Mouse (Mus musculus): ENCODE data around the gene Ccrl2.

Ccrl2 gene

GRCm38 (mm10) chr9:111058943-111059556 is 1.7 kb upstream of the Ccrl2 start:
- peak; percentile 76 for DNase-seq (ENCODE audit: low read depth)

DNA sequence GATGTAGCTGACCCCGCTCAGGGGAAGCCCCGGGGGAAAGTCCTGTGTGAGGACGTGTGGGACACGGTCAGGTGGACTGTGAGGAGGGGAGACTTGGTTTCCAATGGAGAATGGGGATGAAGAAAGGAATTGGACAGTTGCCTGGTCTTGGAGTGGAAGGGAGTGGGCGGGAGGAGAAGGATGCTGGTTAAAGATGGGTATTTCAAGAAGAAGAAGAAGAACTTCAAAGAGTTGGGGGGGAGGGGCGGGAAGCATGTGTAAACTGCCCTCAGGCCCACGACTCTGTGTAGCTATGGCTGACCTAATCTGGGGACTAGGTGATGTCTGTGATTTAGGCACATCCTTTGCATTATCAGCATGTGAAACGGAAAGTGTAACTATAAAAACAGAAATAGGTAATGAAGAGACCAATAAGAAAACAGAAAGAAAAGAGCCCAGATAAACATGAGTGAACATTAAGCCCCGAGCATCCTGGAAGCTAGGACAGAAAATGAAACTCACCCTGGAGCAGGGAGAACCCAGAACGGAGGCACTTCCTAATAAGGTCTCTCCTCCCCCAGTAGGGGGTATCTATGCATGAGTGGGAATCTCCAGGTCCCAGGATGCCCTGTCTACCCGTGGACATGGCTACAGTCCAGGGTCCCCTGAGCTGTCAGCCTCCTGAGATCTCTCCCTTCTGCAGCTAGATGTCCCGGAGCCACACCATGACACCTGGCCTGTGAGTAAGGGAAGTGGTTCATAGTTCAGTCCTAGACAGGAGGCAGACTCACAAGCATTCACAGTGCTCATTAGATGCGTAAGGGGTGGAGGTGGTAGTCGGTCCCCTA is 438 bp upstream of the Ccrl2 start:
- DNase-seq (ENCODE audit: low read depth) = peak; percentile 83

DNA sequence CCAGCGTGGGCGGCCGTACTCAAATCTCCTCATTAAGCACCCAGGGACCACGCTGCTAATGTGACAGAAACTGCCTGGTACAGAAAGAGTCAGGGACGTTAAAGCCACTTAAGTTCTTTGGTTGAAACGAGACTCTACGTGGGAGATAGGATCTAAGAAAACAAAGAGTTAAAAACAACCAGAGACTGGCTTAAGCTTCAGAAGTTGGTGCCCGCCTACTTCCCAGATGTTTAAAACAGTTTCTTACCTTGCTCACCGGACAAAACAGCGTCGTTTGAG is 861 bp downstream of the Ccrl2 start:
- DNase-seq (ENCODE audit: low read depth) = peak; percentile 80

- peak; percentile 73 for DNase-seq (ENCODE audit: low read depth)
Measured at GRCm38 (mm10) chr9:111055800-111056518, 1.4 kb downstream of the Ccrl2 start.

DNA sequence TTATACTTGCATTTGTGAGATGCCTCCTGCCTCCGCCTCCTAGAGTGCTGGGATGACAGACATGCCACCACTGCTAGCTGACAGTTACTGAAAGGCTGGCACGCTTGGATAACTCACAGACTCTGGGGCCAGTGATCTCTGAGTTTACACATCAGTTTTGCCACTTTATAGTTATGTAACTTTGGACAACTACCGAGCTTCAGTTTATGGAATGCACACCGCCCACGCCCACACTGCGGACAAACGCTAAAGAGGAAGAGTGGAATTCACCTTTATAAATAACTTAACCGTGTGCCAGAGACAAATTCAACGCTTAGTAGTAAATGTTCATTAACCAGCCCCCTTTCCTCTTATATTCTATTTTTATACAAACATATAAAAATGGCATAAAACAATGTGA is 2.4 kb downstream of the Ccrl2 start:
- no peak for DNase-seq (ENCODE audit: low read depth)

- no peak for DNase-seq (ENCODE audit: low read depth)
Measured at GRCm38 (mm10) chr9:111048452-111048851, 8.9 kb downstream of the Ccrl2 start.

- peak; percentile 66 for DNase-seq (ENCODE audit: low read depth)
Measured at GRCm38 (mm10) chr9:111047266-111047665, 10.1 kb downstream of the Ccrl2 start.

DNA sequence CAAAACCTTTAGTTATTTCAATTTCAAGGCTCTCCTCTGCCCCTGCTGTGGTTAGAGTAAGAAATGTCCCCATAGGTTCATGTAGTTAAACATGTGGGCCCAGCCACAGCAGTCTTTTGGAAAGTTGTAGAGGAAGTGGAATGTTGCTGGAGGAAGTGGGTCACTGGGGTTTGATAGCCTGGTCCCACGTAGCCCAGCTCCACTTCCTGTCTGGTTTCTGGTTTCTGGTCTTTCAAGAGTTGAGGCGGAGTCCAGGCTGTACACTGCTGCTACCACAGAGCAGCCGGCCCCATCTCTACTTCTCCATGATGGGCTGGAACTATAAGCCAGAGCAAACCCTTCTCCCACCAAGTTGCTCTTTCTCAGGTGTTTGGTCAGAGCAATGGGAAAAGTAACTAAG is 11.1 kb downstream of the Ccrl2 start:
- DNase-seq (ENCODE audit: low read depth) = peak; percentile 67

- no peak for DNase-seq (ENCODE audit: low read depth)
Measured at GRCm38 (mm10) chr9:111042266-111042665, 15.1 kb downstream of the Ccrl2 start.

DNA sequence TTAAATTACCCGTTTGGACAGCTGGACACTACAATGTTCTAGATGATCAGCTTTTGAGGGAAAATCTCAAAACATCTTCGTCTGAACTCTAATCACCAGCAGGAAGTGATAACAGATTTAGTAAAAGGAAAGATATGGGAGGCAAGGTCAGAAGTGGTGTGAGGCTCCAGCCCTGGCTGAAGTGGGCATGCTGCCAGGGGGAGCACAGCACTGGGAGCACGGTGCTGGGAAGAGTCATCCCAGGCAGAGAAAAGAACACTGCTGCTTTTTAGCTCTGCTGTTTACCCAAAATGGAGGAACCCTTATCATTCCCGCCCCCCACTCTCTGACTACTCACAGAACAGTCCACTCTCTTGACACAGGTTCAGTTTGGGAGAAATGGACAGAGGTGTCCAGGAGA is 17.4 kb downstream of the Ccrl2 start:
- DNase-seq (ENCODE audit: low read depth) = no peak

DNA sequence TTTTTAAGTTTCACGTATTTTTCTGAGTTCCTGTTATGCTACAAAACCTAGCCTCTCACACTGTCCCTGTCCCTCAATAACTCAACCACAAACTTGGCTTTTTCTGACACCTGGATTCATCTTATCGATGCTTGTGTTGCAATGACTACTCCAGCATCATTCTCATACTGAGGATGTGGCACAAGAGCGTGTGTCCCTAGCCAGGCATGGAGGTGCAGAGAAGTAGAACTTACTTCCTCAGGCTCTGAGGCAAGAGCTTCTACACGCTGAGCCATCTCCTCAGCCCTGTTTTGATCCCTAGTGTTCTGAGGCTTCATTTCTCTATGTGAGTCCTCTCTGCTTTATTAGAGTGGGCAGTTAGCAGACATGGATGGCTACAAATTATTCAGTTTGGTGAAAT is 23.6 kb downstream of the Ccrl2 start:
- no peak for DNase-seq (ENCODE audit: low read depth)

DNA sequence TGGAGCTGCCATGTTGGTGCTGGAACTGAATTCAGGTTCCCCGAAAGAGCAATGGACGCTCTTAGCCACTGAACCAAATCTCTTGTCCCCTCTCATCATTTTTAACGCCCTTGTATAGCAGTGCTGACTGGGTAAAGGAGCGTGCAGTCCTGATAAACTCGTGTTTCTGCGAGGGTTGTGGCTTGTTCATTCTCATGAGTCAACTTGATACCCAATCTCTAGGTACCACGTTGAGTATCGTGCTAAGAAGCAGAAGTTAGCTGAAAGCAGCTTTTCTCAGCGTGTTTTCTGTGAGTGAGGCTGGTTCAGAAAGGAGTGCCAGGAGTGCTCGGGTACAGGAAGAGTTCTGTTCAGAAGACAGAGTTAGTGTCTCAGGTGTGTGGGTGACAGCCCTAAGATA is 30.5 kb downstream of the Ccrl2 start:
- no peak for DNase-seq (ENCODE audit: low read depth)

GRCm38 (mm10) chr9:111019022-111019421 is 38.3 kb downstream of the Ccrl2 start, which contains the start of gene Ltf:
Ltf (plus strand) TSS chr9:111019271.
- no peak for DNase-seq (ENCODE audit: low read depth)

DNA sequence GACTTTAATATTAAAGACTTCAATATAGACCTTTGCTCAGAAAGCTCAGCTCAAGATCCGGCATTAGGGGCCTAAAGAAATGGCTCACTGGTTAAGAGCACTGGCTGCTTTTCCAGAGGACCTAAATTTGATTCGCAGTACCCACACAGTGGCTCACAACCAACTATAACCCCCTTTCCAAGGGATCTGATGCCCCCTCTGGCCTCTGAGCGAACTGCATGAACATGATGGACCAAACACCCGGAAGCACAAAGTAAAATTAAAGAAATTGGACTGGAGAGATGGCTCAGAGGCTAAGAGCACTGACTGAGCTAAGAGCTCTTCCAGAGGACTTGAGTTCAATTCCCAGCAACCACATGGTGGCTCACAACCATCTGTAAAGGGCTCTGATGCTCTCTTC is 41.7 kb downstream of the Ccrl2 start:
- no peak for DNase-seq (ENCODE audit: low read depth)

GRCm38 (mm10) chr9:111012041-111012440 is 45.3 kb downstream of the Ccrl2 start:
- no peak for DNase-seq (ENCODE audit: low read depth)

DNA sequence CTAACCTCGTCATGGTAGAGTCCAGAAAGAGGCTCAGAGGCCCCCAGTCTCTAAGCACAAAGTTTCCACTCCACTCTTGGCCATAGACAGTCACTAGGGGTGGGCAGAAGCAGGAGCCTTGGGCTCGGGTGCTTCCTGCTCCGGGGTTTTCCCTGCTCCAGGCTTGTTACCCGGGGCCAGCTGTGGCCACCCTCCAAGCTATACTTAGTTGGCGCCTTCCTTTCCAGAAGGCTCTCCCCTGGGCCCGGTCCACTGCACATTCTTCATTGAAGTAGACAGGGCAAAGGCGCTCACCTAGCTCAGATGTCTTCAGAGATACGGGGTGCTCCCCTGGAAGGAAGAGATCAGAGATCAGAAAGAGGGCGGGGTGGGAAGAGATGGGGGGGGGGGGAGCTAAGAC is 45.8 kb downstream of the Ccrl2 start:
- no peak for DNase-seq (ENCODE audit: low read depth)

DNA sequence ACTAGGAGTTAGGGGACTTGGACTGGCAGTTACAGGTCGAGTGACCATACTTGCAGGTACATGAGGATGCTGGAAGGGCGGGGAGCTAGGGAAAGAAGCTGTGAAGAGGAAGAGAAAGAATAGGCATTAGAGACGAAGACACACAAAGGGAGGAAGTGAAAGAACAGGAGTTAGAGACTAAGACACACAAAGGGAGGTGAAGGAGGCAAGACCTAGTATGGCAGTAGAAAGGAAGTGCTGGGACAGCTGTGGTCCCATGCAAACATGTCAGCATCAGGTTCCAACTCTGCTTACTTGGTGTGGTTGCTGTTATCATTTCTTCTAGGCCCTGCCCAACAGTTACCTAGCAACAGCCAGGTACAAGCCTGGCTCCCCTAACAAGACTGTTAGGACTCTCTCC is 47.6 kb downstream of the Ccrl2 start:
- no peak for DNase-seq (ENCODE audit: low read depth)

- no peak for DNase-seq (ENCODE audit: low read depth)
Measured at GRCm38 (mm10) chr9:111006544-111006943, 50.8 kb downstream of the Ccrl2 start.

Measured in induced T-regulatory cell, adult 2 months (primary cell).